Mouse (Mus musculus): ENCODE measurements at regions not wholly inside any gene's neighbourhood (a gene's known extent, or its start where the extent isn't known, plus 50 kb on each side); places are given as distances from the start of the nearest gene placed in this dataset.

GRCm38 (mm10) chr13:60296896-60297275 is 119.7 kb upstream of the Gas1 start:
- no peak for DNase-seq (ENCODE audit: low spot score in 2 of 2)
- intact Hi-C loops (cut with DNase I), result no loop called here

DNA sequence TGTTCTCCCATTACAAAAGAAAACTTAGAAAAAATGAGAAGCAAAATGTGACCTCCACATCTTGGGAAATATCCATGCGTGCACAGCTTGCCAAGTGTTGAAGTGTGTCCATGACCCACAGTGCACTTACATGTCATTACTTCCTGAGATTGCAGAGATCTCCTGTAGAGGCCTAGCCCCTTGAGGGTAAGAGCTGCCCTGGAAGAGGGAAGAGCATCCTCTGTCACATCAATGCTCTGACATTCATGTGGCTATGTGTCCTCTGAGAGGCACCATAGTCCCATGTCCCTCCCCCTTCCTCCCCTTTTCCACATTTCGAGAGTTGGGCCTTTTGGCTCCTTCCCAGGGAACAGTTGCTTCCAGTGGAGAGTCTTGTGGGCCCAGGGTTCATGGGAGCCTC is 121.4 kb upstream of the Gas1 start:
- intact Hi-C loops (cut with DNase I), result no loop called here
- no peak for DNase-seq (ENCODE audit: low spot score in 2 of 2)

DNA sequence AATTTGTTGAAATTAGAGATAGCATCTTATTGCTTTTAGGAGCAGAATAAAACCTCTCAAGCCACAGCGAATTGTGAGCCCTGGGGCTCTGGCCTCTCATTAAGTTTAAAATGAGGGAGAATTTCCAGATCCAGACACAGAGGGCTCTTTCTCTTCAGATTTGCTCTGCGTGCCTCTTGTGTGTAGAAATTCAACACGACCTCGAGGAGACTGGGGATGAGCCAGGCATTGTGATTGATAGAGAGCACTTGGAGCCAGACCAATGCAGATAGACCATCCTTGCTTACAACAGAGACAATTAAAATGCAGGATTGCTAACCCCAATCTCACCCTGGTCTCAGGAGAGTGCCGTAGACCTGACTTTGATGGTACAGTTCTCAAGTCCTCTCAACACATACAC is 121.9 kb upstream of the Gas1 start:
- DNase-seq (ENCODE audit: low spot score in 2 of 2), result no peak
- intact Hi-C loops (cut with DNase I), result no loop called here

- intact Hi-C loops (cut with DNase I), result no loop called here
- DNase-seq (ENCODE audit: low spot score in 2 of 2), result no peak
These were observed 126.4 kb upstream of the Gas1 start for GRCm38 (mm10) chr13:60303561-60303960.

GRCm38 (mm10) chr13:60305028-60305810 is 128.1 kb upstream of the Gas1 start:
- intact Hi-C loops (cut with DNase I), result no loop called here
- no peak for DNase-seq (ENCODE audit: low spot score in 2 of 2)

DNA sequence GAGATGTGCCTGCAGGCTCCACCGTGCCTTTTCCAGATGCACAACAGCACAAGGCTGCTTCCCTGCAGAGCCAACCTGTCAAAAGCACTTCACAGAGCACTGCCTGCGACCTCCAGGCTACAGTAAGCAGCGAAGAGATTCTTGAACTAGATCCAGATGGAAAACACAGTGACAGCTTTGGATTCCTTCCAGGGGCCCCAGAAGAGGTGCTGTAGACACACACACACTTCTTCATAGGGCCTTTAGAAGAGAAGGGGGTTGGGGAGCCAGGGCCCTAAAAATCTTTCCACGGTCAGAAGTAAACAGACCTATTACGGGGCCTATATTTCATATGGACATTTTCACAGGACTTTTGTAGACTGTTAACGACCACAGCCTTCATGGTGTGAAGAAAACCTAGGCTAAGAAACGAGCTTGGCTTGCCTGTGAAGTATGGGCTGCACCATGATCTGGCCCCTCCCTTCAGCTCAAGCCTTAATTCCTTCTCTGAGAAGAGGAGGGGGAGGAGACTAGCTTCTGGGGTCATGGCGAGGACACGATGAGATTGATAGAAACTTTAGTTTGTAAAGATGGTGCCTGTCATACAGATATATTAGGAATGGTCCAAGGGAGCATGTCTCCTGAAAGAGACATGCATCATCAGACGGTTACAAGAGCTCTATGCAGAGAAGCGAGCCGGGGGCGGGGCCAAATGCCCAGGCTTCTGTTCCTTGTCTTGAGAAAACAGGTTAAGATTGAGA is 131.1 kb upstream of the Gas1 start:
- no peak for DNase-seq (ENCODE audit: low spot score in 2 of 2)
- intact Hi-C loops (cut with DNase I), result no loop called here

GRCm38 (mm10) chr13:60309482-60309881 is 132.3 kb upstream of the Gas1 start:
- no peak for DNase-seq (ENCODE audit: low spot score in 2 of 2)
- intact Hi-C loops (cut with DNase I), result no loop called here

GRCm38 (mm10) chr13:60309926-60310325 is 132.8 kb upstream of the Gas1 start:
- DNase-seq (ENCODE audit: low spot score in 2 of 2), result no peak

DNA sequence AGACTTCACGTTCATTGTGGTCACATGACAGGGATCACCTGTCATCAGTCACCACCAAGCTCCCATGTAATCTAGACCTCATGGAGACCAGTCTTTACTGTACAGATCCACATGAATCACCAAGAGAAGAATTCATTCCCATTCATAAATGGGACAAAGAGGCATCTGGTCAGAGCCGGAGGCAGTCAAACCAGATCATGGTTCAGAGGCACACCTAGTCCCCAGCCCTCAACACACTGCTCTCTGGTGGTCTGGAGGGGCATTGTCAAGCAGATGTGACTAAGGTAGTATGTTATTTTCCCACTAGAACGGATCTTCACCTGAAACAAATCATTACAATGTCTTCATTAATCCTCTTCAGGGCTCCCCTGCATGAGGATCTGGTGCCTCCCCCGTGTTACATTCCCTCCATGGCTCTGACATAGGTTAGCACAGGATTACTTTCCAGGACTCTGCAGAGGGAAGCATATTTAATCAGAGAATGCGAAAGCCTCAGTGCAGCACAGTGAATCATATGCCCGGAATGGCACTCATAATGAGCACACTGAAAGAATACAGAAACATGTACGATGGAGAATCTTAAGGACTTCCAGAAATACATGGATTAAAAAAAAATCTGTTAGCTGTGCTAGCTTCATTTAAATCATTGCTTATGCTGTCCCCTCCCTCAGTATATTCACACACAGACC is 135.4 kb upstream of the Gas1 start:
- DNase-seq (ENCODE audit: low spot score in 2 of 2), result no peak
- intact Hi-C loops (cut with DNase I), result no loop called here

More at GRCm38 (mm10) chr13:60309926-60310325, 132.8 kb upstream of the Gas1 start:
- intact Hi-C loops (cut with DNase I), result no loop called here

DNA sequence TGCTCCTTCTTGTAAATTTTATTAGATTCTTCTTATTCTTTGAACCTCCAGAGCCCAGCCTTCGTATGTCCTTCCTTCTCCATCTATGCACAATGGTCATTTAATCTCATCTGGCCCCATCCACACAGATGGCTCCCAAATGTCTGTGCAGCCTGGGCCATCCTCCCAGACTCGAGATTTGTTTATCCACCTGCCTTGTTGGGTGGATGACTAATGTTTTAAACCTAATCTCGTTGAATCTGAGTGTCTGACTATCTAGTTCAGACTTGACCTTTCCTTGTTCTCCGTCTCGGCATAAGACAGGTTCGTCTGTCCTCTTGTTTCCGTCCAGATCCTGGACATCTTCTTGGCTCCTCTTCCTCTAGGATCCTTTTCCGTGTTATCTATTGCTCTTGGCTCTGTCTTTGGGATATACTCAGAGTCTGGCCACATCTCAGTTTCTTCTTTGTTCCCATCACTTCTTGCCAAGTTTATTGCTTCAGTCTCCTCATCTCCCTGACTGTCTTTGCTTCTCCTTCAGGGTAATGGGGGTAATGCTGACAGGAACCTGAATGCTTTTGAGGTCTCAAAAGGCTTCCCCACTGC is 141.4 kb upstream of the Gas1 start:
- intact Hi-C loops (cut with DNase I), result no loop called here

DNA sequence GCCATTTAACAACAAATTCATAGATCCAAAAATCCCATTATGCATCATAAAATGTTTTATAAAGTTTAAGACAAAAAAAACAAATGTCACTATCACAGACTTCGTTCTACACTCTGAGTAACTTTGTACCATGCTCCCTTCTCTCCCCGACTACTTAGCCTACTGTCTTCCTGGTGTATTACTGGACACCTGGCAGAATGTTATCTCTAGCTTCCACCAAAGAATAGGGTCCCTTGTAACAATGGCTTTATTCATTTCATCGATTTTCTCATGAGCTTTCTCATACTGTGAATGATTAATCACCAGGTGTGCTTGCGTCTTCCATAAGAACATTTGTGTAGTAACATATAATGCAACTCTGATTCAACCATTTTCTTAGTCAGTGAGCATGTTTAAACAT is 142.1 kb upstream of the Gas1 start:
- intact Hi-C loops (cut with DNase I), result no loop called here

More for the DNA sequence above, 141.4 kb upstream of the Gas1 start:
- DNase-seq (ENCODE audit: low spot score in 2 of 2), result no peak

GRCm38 (mm10) chr13:60319861-60320602 is 142.9 kb upstream of the Gas1 start:
- intact Hi-C loops (cut with DNase I), result no loop called here
- no peak for DNase-seq (ENCODE audit: low spot score in 2 of 2)

More for the DNA sequence above, 142.1 kb upstream of the Gas1 start:
- DNase-seq (ENCODE audit: low spot score in 2 of 2), result no peak

- intact Hi-C loops (cut with DNase I), result no loop called here
- no peak for DNase-seq (ENCODE audit: low spot score in 2 of 2)
These were observed 145.4 kb upstream of the Gas1 start for GRCm38 (mm10) chr13:60322579-60322978.

DNA sequence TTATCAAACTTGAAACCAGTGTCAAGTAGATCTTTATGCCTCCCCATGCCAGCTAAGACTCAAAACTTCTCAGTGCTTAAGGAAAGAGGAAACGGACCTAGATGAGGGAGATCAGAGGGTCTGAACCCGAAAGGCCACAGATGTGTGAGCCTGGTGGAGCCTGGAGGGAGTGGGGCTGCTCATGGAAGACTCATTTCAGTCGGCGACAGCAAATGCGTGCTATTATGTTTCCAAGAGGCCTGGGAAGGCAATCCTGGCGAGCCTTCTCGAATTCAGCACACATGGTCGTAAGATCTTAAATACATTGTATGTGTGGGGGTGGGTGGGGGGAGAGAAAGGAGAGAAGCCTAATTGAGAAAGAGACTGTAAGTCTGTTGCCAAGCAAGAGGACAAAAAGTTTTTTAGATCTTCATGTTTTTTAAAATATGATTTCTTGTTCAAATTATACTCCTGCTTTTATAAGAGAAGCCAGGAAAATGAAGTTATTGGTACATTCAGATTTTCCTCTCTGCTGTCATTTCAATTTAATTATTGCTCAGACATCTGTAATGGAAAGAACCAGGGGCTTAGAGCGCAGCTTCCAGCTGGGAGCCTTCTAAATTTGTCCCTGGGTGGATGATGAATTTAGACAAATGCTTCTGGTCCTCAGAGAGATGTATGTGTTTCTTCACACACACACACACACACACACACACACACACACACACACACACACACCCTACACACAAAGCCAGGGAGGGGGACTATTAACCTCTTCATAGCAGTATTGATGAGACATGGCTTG is 153.5 kb upstream of the Gas1 start:
- intact Hi-C loops (cut with DNase I), result no loop called here
- no peak for DNase-seq (ENCODE audit: low spot score in 2 of 2)

GRCm38 (mm10) chr13:60336196-60336595 is 159.0 kb upstream of the Gas1 start:
- intact Hi-C loops (cut with DNase I), result no loop called here
- DNase-seq (ENCODE audit: low spot score in 2 of 2), result no peak

DNA sequence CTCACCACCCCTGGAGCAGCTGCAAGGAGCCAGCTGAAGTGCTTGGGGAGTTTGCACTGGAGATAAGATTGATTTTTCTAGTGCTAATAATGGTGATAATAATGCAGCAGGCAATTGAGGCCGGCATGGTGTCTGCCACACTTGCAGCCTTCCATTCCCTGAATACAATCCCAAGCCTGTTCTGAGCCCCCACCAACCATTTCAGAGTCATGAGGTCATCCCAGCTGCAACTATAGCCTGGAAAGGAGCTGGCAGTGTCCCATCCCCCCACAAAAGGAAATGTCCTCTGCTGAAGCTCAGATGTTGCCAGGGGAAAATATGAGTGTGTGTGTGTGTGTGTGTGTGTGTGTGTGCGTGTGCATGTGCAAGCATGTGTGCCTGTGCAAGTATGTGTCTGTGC is 160.2 kb upstream of the Gas1 start:
- intact Hi-C loops (cut with DNase I), result no loop called here

DNA sequence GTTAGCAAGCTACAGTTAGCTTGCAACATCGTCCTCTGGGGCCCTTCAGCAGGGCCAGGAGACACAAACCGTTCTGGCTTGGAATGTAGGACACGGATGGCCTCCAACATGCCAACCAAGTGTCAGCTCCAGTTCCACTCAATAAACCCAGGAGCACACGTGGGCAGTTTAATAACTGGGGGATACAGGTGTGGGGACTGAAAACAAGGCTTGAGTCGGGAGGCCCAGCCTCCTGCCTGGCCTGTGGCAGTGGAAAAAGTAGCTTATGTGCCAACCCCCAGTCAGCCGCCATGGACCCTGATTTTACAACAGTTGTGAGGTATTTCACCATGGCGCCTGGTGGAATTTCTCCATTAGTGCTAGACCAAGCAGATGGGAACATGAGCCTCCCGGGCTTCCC is 160.9 kb upstream of the Gas1 start:
- intact Hi-C loops (cut with DNase I), result no loop called here

More for the DNA sequence above, 160.2 kb upstream of the Gas1 start:
- DNase-seq (ENCODE audit: low spot score in 2 of 2), result no peak

GRCm38 (mm10) chr13:60340068-60340467 is 162.9 kb upstream of the Gas1 start:
- DNase-seq (ENCODE audit: low spot score in 2 of 2), result no peak
- intact Hi-C loops (cut with DNase I), result no loop called here

More for the DNA sequence above, 160.9 kb upstream of the Gas1 start:
- no peak for DNase-seq (ENCODE audit: low spot score in 2 of 2)

DNA sequence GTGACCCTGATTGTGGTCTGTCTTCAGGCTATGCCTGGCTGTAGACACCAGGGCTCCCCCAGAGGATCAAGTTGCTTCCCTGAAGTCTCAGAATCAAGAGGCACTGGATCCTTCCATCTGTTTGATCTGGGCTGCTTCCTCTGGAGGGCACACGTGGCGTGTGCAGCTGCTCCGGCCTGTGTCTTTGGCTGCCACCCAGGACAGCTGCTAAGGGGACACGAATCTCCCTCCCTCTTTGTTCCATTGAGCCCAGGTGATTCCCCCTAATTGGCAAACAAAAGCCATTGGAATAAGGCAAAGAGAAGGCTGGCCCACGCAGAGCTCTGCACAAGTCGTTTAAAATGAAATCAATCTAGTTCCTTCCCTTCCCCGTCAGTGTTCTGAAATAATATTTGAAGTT is 170.7 kb upstream of the Gas1 start:
- DNase-seq (ENCODE audit: low spot score in 2 of 2), result no peak
- intact Hi-C loops (cut with DNase I), result no loop called here

All from left cerebral cortex, postnatal 36 days (tissue).